Mouse (Mus musculus): ENCODE results near the gene Arid3a.

- TF ChIP-seq MAX (IDR thresholded peaks at IDR 0.05; ENCODE audit: low read depth) (no peak), POLR2A (IDR thresholded peaks at IDR 0.05; ENCODE audit: insufficient read length, low read depth) (no peak), REST (IDR thresholded peaks at IDR 0.05; ENCODE audit: insufficient read depth, insufficient read length) (no peak), MYOD1 (IDR thresholded peaks at IDR 0.05; ENCODE audit: control insufficient read depth in 1 of 3, insufficient read length in 2 of 3, low read depth in 2 of 3) (no peak), CEBPB (IDR thresholded peaks at IDR 0.05; ENCODE audit: insufficient read depth, poor library complexity, severe bottlenecking) (no peak), USF1 (IDR thresholded peaks at IDR 0.05; ENCODE audit: low read depth) (no peak)
Measured at GRCm38 (mm10) chr10:79930826-79931186, 4.0 kb downstream of the Arid3a start.
